Mouse (Mus musculus) Patski (cell line): ENCODE results near the gene Eng. TPM values are rescaled to one million over a fixed set of nuclear protein-coding genes. Genes with fewer than 3 reads are reported as not detected.

Source experiments
- ATAC-seq: fragments of 100-300 bp; one replicate; pipeline ENCODE4 v1.8.0; 2021
- CTCF ChIA-PET: fragments of 350-600 bp; sonication (Branson Sonifier 250); formaldehyde crosslinking; loops from one replicate; lab custom pipeline; 2022; ENCODE audit warnings: inconsistent platforms; lab: Charles Lee
- POLR2A ChIA-PET: fragments of 350-600 bp; sonication (Branson Sonifier 250); formaldehyde crosslinking; loops from one replicate; lab custom pipeline; 2022; ENCODE audit warnings: antibody characterized with exemption, inconsistent platforms; lab: Charles Lee
- DNase-seq: peaks from one replicate; pipeline ENCODE4 v3.0.0-alpha.2; 2011; ENCODE audit warnings: low read depth, low spot score
- H3K27me3 ChIP-seq: fragments of 371-371 bp; one replicate; pipeline ENCODE4 v1.5.1; 2021
- CTCF ChIP-seq: fragments of 100-300 bp; IDR thresholded peaks from one replicate; pipeline ENCODE4 v1.5.1; 2021
- in situ Hi-C: fragments of 300-500 bp; cut with MboI; formaldehyde crosslinking; loops from 3 replicates; pipeline ENCODE4 v1.11.1; 2018; ENCODE audit warnings: low pct_unique_long_range_greater_than_20kb, mixed read lengths
- polyA plus RNA-seq: library from polyadenylated mRNA; unstranded; gene quantifications from one replicate; pipeline ENCODE4 v1.2.3, GENCODE M21; 2021

Eng gene
- polyA plus RNA-seq = 1.5 TPM

DNA sequence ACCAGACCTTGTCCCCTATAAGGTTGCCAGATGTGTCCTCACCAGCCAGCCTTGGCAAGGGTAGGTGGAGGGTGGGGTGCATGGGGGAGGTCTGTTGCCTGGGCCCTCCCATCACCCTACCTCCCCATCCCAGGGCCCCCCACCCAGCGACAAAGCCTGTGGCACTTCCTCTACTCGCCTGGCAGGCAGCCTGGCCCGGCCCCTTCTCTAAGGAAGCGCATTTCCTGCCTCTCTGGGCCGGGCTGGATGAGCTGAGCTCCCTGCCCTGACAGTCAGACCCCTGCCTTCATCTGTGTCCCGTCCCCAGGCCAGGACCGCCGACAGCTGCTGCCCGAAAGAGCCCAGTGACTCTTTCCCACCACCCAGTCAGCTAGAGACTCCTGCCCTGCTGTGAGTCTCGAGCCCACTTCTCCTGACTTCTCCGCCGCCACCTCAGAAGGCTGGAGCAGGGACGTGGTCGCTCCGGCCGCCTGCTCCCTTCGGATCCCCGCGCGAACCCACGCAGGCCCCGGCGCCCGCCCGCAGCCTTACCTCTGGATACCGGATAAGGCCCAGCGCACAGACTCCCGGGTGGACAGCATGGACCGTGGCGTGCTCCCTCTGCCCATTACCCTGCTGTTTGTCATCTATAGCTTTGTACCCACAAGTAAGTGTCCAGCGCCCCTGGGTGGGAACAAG lies at the start of gene Eng:
TSS of gene Eng (plus strand) at position 217 of the 678 bp plus-strand sequence.
- ChIA-PET CTCF (interaction anchor here (1.0 to 2.1 kb wide), 2 partner anchors 14 to 42 kb away, joined by 4 to 6 read pairs; no protein-coding TSS in a partner anchor), POLR2A (interaction anchor here (1.0 kb wide), 1 partner anchor 9 kb away, joined by 6 read pairs; no protein-coding TSS in a partner anchor)
- no peak for TF ChIP-seq CTCF
- in situ Hi-C loops = no loop called here
- ATAC-seq (no peak), DNase-seq (no peak)
- H3K27me3 ChIP-seq = no peaks in the 10 kb centered on the region

DNA sequence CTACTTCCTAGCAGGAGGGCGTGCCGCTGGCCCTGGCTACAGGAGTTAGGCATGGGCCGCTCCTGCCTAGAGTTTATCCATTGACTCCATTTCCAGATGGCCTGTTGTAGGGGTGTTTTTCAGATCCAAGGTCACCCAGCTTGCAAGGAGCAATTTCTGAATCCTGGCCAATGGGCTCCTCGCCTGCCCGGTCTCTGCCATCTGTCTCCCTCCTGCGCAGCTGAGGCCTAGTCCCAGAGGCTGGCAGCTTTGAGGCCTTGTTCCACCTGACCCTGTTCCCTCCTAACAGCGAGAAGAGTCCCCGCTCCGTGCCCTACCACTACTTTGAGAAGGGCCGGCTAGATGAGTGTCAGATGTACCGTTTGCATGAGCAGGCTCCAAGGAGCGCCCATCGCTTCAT lies 49.7 kb upstream of the Eng start:
- no peak for TF ChIP-seq CTCF
- ATAC-seq = no peak
- in situ Hi-C loops = no loop called here
- no peak for DNase-seq
- ChIA-PET CTCF (no interaction called here), POLR2A (no interaction called here)
- no peaks in the 10 kb centered on the region for H3K27me3 ChIP-seq

DNA sequence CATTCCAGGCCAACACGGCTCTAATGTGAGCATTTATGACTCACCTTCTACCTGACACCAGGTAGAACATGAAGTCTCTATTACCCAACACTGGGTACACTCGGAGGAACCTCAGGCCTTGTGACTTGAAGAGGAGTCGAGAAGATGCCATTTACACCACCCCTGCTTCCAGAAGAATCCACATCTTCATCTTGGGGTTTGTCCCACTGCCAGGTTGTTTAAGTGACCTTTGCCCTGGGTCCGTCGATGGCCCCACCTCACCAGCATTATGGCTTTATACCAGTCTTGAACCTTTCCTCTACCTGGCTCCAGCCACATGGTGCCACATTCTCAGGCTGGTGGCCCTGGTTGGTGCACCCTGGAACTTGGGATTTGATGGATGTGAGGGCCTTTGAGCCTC lies 49.1 kb upstream of the Eng start:
- POLR2A ChIA-PET = no interaction called here

DNA sequence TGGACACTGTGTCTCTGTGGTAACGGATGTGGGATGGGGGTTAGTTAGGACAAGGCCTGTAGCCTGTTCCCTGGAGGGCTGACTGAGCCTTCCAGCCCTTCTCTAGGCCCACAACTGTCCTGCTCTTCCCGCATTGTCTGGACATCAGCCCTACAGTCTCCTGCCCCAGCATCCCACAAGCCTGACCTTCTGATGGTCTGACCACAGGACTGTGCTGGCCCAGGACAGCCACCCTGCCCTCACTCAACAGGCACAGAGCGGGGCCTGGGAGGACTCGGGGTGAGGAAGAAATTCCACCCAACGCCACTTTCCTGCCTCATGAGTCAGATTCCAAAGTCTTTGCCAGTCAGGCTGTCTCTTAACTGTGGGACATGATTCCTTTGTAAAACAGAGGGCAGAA lies 48.7 kb upstream of the Eng start:
- no peak for TF ChIP-seq CTCF
- ChIA-PET POLR2A (no interaction called here), CTCF (no interaction called here)
- in situ Hi-C loops = no loop called here
- no peaks in the 10 kb centered on the region for H3K27me3 ChIP-seq
- ATAC-seq (no peak), DNase-seq (no peak)

More for the DNA sequence above, 49.1 kb upstream of the Eng start:
- no peaks in the 10 kb centered on the region for H3K27me3 ChIP-seq
- no peak for TF ChIP-seq CTCF
- no peak for ATAC-seq
- CTCF ChIA-PET = no interaction called here
- in situ Hi-C loops = no loop called here
- DNase-seq = no peak

DNA sequence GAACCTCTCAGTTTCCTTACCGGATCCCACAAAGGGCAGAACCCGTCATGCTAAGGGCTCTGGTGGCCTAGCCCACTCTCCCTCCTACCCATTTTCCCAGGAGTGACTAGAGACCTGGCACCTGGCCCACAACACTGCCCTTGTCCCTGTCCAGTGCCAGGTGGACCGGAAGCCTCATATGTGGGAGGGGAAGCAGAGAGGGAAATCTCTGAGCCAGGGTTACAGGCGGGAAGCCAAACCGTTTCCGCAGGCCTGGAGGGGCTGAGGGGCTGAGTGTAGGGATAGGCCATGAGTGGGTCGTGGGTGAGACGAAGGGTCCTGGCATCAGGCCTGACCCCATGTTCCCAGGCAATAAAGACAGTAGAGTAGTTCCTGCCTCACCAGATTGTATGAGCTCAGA lies 47.9 kb upstream of the Eng start:
- in situ Hi-C loops = no loop called here
- no peaks in the 10 kb centered on the region for H3K27me3 ChIP-seq
- DNase-seq (no peak), ATAC-seq (no peak)
- ChIA-PET CTCF (no interaction called here), POLR2A (no interaction called here)
- TF ChIP-seq CTCF = no peak

DNA sequence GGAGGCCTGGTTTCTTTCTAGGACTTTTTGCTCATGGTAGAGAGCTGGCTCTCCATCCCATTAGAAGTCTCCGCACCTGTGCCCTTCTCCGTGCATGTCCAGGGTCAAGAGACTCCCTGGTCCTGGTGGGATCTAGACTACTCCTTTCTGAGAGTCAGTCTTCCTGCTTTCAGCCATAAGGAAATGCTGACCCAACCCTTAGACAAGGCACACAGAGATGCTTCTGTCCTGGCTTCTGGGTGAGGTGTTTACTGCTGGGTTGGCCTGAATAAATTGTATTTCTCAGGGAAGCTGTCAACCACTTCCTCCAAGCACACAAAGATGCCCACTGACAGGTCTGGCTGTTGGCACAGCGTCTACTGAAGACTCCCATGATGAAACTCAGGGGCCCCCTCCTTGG lies 47.0 kb upstream of the Eng start, which contains the start of gene St6galnac6:
TSS of gene St6galnac6 (plus strand) at position 301 of the 400 bp plus-strand sequence.
- in situ Hi-C loops = no loop called here
- CTCF ChIA-PET = no interaction called here
- no peak for ATAC-seq

DNA sequence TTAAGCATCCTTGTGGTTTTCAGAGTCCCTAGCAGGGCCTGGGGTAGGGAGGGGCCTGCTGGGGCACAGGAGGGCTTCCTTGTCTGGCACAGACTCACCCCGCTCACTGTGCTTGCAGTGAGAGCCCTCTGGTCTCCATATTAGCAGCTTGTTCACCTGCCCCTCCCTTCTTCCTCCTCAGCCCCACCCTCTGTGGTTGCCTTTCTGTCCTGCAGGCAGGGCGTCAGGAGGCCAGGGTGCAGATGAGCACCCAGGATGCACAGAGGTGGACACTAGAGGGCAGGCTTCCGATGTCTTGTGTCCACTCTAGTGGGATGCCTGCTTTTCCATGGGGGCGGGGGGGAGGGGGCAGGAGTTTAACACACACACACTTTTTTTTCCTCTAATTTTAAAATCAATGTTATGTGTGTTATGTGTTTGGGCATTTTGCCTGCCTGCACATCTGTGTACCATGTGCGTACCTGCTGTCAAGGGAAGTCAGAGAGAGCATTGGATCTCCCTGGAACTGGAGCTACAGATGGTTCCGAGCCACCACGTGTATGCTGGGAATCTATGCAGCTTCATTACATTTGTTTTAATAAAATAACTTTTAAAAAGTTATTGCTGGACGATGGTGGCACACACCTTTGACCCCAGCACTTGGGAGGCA lies 44.9 kb upstream of the Eng start:
- ATAC-seq = no peak
- CTCF ChIA-PET = interaction anchor here (1.3 to 1.9 kb wide), 3 partner anchors 11 to 850 kb away, joined by 3 to 14 read pairs (median 7); no protein-coding TSS in a partner anchor

More for the DNA sequence above, 47.0 kb upstream of the Eng start, which contains the start of gene St6galnac6:
- TF ChIP-seq CTCF = no peak
- POLR2A ChIA-PET = no interaction called here
- H3K27me3 ChIP-seq = no peaks in the 10 kb centered on the region
- DNase-seq = no peak

DNA sequence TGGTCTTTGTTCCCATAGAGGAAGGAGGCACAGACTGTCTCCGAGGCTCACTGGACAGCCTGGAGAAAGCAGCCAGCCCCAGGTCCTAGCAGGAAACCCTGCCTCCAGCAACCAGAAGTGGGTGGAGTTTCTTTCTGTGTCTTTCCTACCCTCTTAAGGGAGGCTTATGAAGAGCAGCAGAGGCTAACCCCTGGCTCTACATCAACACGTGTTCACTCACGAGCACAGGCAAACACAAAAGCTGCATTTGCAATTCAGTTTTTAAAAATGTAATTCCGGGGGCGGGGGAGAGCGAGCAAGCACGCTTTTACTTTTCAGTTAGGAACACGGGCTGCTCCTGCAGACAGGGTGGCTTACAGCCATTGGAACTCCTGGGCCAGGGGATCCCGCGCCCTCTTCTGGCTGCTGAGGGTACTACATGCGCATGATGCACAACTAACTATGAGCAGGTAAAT lies 43.8 kb upstream of the Eng start:
- no peak for ATAC-seq
- ChIA-PET POLR2A (no interaction called here), CTCF (interaction anchor here (0.6 to 1.9 kb wide), 3 partner anchors 8 to 19 kb away, joined by 3 to 14 read pairs (median 7); no protein-coding TSS in a partner anchor)

More for the DNA sequence above, 44.9 kb upstream of the Eng start:
- H3K27me3 ChIP-seq = no peaks in the 10 kb centered on the region
- POLR2A ChIA-PET = interaction anchor here (1.5 kb wide), 1 partner anchor 10 kb away, joined by 3 read pairs; no protein-coding TSS in a partner anchor
- no peak for DNase-seq
- no peak for TF ChIP-seq CTCF
- in situ Hi-C loops = no loop called here

DNA sequence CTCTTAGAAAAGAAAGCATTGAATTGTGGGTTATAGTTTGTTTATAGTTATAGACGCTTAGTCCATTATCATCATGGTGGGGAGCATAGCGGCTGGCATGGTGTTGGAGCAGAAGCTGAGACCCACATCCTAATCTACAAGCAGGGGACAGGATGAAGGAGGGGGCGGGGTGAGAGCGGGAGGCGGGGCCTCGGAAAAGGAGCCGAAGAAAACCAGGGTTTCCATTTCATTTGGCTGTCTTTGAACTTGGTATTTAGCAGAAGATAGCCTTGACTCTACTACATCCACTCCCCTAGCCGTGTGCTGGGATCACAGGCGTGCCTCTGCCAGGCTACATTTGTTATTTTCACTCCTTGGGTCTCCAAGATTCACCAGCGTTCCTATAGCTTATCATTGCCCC lies 41.8 kb upstream of the Eng start:
- in situ Hi-C loops = no loop called here
- POLR2A ChIA-PET = no interaction called here
- no peak for TF ChIP-seq CTCF
- DNase-seq (no peak), ATAC-seq (no peak)
- H3K27me3 ChIP-seq = no peaks in the 10 kb centered on the region
- CTCF ChIA-PET = no interaction called here

More for the DNA sequence above, 43.8 kb upstream of the Eng start:
- DNase-seq = no peak
- in situ Hi-C loops = no loop called here
- no peaks in the 10 kb centered on the region for H3K27me3 ChIP-seq
- no peak for TF ChIP-seq CTCF

DNA sequence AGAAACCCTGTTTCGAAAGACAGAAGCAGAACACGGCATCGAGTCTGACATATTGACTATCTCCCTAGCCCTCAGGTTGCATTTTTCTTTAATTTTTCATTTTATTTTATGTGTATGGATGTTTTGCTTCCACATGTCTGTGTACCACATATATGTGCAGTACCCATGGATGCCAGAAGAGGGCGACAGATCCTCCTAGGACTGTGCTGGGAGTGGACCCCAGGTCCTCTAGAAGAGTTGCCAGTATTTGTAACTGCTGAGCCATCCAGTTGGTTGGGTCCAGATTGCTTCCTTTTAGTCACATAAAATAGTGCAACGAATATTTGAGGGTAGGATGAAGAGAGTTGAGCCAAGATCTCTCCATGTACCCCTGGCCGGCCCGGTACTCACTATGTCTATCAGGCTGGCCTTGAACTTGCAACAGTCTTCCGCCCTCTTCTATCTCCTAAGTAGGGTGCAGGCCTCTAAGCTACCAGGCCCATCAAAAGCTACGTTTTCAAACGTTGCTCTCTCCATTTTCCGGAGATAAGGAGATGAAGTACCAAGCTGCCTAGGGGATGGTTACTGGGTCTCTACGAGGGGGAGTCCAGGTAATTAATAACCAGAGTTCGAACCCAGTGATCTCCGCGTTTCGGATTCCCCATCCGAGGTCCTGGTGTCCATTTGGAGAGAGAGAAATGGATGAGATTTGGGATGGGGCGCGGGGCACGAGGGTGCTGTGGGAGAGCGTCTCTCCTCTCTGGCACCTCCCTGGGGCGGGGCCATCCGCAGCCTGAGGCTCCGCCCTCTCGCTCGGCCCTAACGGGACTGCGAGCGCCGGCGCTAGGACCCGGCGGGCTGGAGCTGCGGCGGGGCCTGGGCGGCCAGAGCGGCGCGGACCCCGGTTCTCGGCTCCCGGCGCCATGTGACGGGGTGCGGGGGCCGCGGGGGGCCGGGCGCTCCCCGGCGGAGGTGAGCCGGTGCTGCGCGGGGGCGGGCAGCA lies 39.9 kb upstream of the Eng start:
- in situ Hi-C loops = no loop called here
- peak; percentile 74 for ATAC-seq
- no peak for DNase-seq
- H3K27me3 ChIP-seq = no peaks in the 10 kb centered on the region
- CTCF ChIA-PET = interaction anchor here (1.2 to 1.8 kb wide), 2 partner anchors 13 to 23 kb away, joined by 3 to 4 read pairs; no protein-coding TSS in a partner anchor
- POLR2A ChIA-PET = interaction anchor here (1.3 kb wide), 1 partner anchor 11 kb away, joined by 3 read pairs; no protein-coding TSS in a partner anchor
- TF ChIP-seq CTCF = no peak
